In genomic region chr9:120674855-120675254, GRCm38 (mm10) we compare ENCODE assay signal across 8 mouse cellular contexts.
DNase-seq lines count a peak whose midpoint lies in the region; ATAC-seq lines count a peak whose summit lies in the region.

No protein-coding gene starts in this region.

- ATAC-seq in heart, embryonic 13.5 days (ENCODE audit: extremely low read depth, insufficient number of reproducible peaks, low FRiP score, low TSS enrichment) = no peak
- no peak for ATAC-seq in hindbrain, embryonic 15.5 days (ENCODE audit: low FRiP score, low read depth)
- no peak for ATAC-seq in neural tube, embryonic 13.5 days (ENCODE audit: low read depth)

- peak overlapping the region; percentile 53 for H3K9ac ChIP-seq in heart, embryonic 13.5 days
- H3K9ac ChIP-seq in hindbrain, embryonic 15.5 days = no peak overlapping the region
- H3K9ac ChIP-seq in neural tube, embryonic 13.5 days = peak overlapping the region; percentile 19; the same call in 1 of the 2 replicates

- H3K27me3 ChIP-seq in heart, embryonic 13.5 days (replicated peaks) = peaks cover 45% of the 10 kb centered on the region
- peaks cover 6% of the 10 kb centered on the region; the same call in 1 of the 2 replicates for H3K27me3 ChIP-seq in hindbrain, embryonic 15.5 days
- 0 out of 2 replicates have a peak, but pooled peaks cover 3% of the 10 kb centered on the region for H3K27me3 ChIP-seq in neural tube, embryonic 13.5 days

- peak overlapping the region; percentile 50 for H3K4me3 ChIP-seq in heart, embryonic 13.5 days
- H3K4me3 ChIP-seq in hindbrain, embryonic 15.5 days = no peak overlapping the region
- H3K4me3 ChIP-seq in neural tube, embryonic 13.5 days = peak overlapping the region; percentile 28; the same call in 1 of the 2 replicates

- no peak overlapping the region for H3K27ac ChIP-seq in heart, embryonic 13.5 days (replicated peaks)
- no peak overlapping the region for H3K27ac ChIP-seq in hindbrain, embryonic 15.5 days (replicated peaks)
- no peak overlapping the region for H3K27ac ChIP-seq in neural tube, embryonic 13.5 days (replicated peaks)

- H3K4me1 ChIP-seq in heart, embryonic 13.5 days = peaks cover 20% of the 10 kb centered on the region
- H3K4me1 ChIP-seq in hindbrain, embryonic 15.5 days (replicated peaks) = peaks cover 32% of the 10 kb centered on the region
- H3K4me1 ChIP-seq in neural tube, embryonic 13.5 days (replicated peaks) = peaks cover 51% of the 10 kb centered on the region

- no peaks in the 10 kb centered on the region for H3K36me3 ChIP-seq in heart, embryonic 13.5 days
- H3K36me3 ChIP-seq in hindbrain, embryonic 15.5 days = no peaks in the 10 kb centered on the region
- H3K36me3 ChIP-seq in neural tube, embryonic 13.5 days = no peaks in the 10 kb centered on the region

- WGBS in heart, embryonic 13.5 days = 7% methylated on average over 11 of the region's 11 CpGs
- WGBS in hindbrain, embryonic 15.5 days = 6% methylated on average over 11 of the region's 11 CpGs
- WGBS in neural tube, embryonic 13.5 days = 0% methylated on average over 11 of the region's 11 CpGs

- H3K9me3 ChIP-seq in heart, embryonic 13.5 days = no peaks in the 10 kb centered on the region
- H3K9me3 ChIP-seq in hindbrain, embryonic 15.5 days = no peaks in the 10 kb centered on the region
- H3K9me3 ChIP-seq in neural tube, embryonic 13.5 days = no peaks in the 10 kb centered on the region

- peak overlapping the region; percentile 80 for H3K4me2 ChIP-seq in heart, embryonic 13.5 days
- H3K4me2 ChIP-seq in hindbrain, embryonic 15.5 days = peak overlapping the region; percentile 63
- H3K4me2 ChIP-seq in neural tube, embryonic 13.5 days = peak overlapping the region; percentile 56

- DNase-seq in heart, adult 9 months (ENCODE audit: low spot score in 2 of 2) = no peak
- DNase-seq in embryo, embryonic 11 days = peak; percentile 56
- no peak for DNase-seq in cerebellum, postnatal 4 days (ENCODE audit: low spot score in 2 of 2)
- DNase-seq in Muller cell, postnatal 12 days (ENCODE audit: inconsistent ontology term) = no peak
- no peak for DNase-seq in natural killer cell, adult 2 months (ENCODE audit: low spot score in 2 of 2)
